Mouse (Mus musculus): ENCODE data around the gene Olfr1442. TPM values are rescaled to one million over a fixed set of nuclear protein-coding genes. Genes with fewer than 3 reads are reported as not detected.

Gene Olfr1442
- total RNA-seq, 2 experiments from 2014 or later = not detected

DNA sequence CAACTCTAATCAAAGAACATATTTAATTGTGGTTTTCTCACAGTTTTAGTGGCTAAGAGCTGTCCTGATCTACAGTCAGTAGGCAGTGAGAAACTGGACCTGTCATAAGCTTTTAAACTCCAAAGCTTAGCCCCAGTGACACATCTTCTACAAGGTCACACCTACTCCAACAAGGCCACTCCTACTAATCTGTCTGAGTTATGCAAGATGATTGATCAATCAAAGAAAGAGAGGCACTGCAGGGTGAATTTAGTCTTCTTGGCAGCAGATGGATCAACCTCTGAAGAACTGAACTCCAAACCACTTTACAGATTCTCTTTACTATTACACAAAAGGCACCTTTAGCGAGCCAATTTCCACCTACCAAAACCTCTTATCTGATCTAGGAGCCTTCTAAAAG is 55.6 kb downstream of the Olfr1442 start:
- no peak for ATAC-seq (replicated peaks; ENCODE audit: low FRiP score, poor library complexity, severe bottlenecking)

Other genes with a start within 250 kb of the Olfr1442 start
- not detected in 2 replicates for gene Pfpl, start 242.5 kb upstream of the Olfr1442 start, total RNA-seq (2015; ENCODE audit: low replicate concordance)
- not detected in 2 replicates for gene Pfpl, start 242.5 kb upstream of the Olfr1442 start, total RNA-seq (2017; ENCODE audit: low replicate concordance)
- 92.8 and 101 TPM in 2 replicates for gene Mpeg1, start 209.7 kb upstream of the Olfr1442 start, total RNA-seq (2015; ENCODE audit: low replicate concordance)
- gene Mpeg1, start 209.7 kb upstream of the Olfr1442 start, total RNA-seq (2017; ENCODE audit: low replicate concordance) = 46.2 and 49.6 TPM in 2 replicates
- 8.3 and 8.6 TPM in 2 replicates for gene Dtx4, start 169.0 kb upstream of the Olfr1442 start, total RNA-seq (2015; ENCODE audit: low replicate concordance)
- 4.2 and 6.0 TPM in 2 replicates for gene Dtx4, start 169.0 kb upstream of the Olfr1442 start, total RNA-seq (2017; ENCODE audit: low replicate concordance)
- 79.0 and 112 TPM in 2 replicates for gene Fam111a, start 124.7 kb upstream of the Olfr1442 start, total RNA-seq (2015; ENCODE audit: low replicate concordance)
- 78.5 and 79.9 TPM in 2 replicates for gene Fam111a, start 124.7 kb upstream of the Olfr1442 start, total RNA-seq (2017; ENCODE audit: low replicate concordance)
- gene Gm4952, start 70.5 kb upstream of the Olfr1442 start, total RNA-seq (2015; ENCODE audit: low replicate concordance) = not detected in 2 replicates
- gene Gm4952, start 70.5 kb upstream of the Olfr1442 start, total RNA-seq (2017; ENCODE audit: low replicate concordance) = 0.14 TPM in 1 of 2 replicates, not detected in the other
- not detected in 2 replicates for gene Glyat, start 37.1 kb upstream of the Olfr1442 start, total RNA-seq (2015; ENCODE audit: low replicate concordance)
- not detected in 2 replicates for gene Glyat, start 37.1 kb upstream of the Olfr1442 start, total RNA-seq (2017; ENCODE audit: low replicate concordance)
- gene Olfr1443, start 7.7 kb downstream of the Olfr1442 start, total RNA-seq (2015; ENCODE audit: low replicate concordance) = not detected in 2 replicates
- not detected in 2 replicates for gene Olfr1443, start 7.7 kb downstream of the Olfr1442 start, total RNA-seq (2017; ENCODE audit: low replicate concordance)
- gene Keg1, start 25.3 kb downstream of the Olfr1442 start, total RNA-seq (2015; ENCODE audit: low replicate concordance) = not detected in 2 replicates
- not detected in 2 replicates for gene Keg1, start 25.3 kb downstream of the Olfr1442 start, total RNA-seq (2017; ENCODE audit: low replicate concordance)
- gene Cntf, start 95.2 kb downstream of the Olfr1442 start, total RNA-seq (2015; ENCODE audit: low replicate concordance) = 7.5 TPM in 1 of 2 replicates, not detected in the other
- gene Cntf, start 95.2 kb downstream of the Olfr1442 start, total RNA-seq (2017; ENCODE audit: low replicate concordance) = not detected in 2 replicates
- 21.7 and 24.5 TPM in 2 replicates for gene Zfp91, start 125.7 kb downstream of the Olfr1442 start, total RNA-seq (2015; ENCODE audit: low replicate concordance)
- 34.2 and 51.3 TPM in 2 replicates for gene Zfp91, start 125.7 kb downstream of the Olfr1442 start, total RNA-seq (2017; ENCODE audit: low replicate concordance)
- gene Lpxn, start 125.8 kb downstream of the Olfr1442 start, total RNA-seq (2015; ENCODE audit: low replicate concordance) = 3.8 and 5.6 TPM in 2 replicates
- 3.3 and 4.3 TPM in 2 replicates for gene Lpxn, start 125.8 kb downstream of the Olfr1442 start, total RNA-seq (2017; ENCODE audit: low replicate concordance)
- gene Gm5244, start 176.2 kb downstream of the Olfr1442 start, total RNA-seq (2015; ENCODE audit: low replicate concordance) = not detected in 2 replicates
- not detected in 2 replicates for gene Gm5244, start 176.2 kb downstream of the Olfr1442 start, total RNA-seq (2017; ENCODE audit: low replicate concordance)
- gene Olfr1444, start 186.8 kb downstream of the Olfr1442 start, total RNA-seq (2015; ENCODE audit: low replicate concordance) = not detected in 2 replicates
- not detected in 2 replicates for gene Olfr1444, start 186.8 kb downstream of the Olfr1442 start, total RNA-seq (2017; ENCODE audit: low replicate concordance)
- not detected in 2 replicates for gene Olfr1445, start 213.4 kb downstream of the Olfr1442 start, total RNA-seq (2015; ENCODE audit: low replicate concordance)
- gene Olfr1445, start 213.4 kb downstream of the Olfr1442 start, total RNA-seq (2017; ENCODE audit: low replicate concordance) = not detected in 2 replicates
- gene Olfr1446, start 223.1 kb downstream of the Olfr1442 start, total RNA-seq (2015; ENCODE audit: low replicate concordance) = not detected in 2 replicates
- gene Olfr1446, start 223.1 kb downstream of the Olfr1442 start, total RNA-seq (2017; ENCODE audit: low replicate concordance) = 0.42 TPM in 1 of 2 replicates, not detected in the other
- gene Olfr1447, start 233.3 kb downstream of the Olfr1442 start, total RNA-seq (2015; ENCODE audit: low replicate concordance) = not detected in 2 replicates
- gene Olfr1447, start 233.3 kb downstream of the Olfr1442 start, total RNA-seq (2017; ENCODE audit: low replicate concordance) = not detected in 2 replicates

Measured in erythroblast, adult 5-6 weeks (primary cell).